Mouse (Mus musculus) CH12.LX (cell line): ENCODE measurements at regions not wholly inside any gene's neighbourhood (a gene's known extent, or its start where the extent isn't known, plus 50 kb on each side); places are given as distances from the start of the nearest gene placed in this dataset.

Experiments used
- CTCF ChIP-seq, 2 experiments: IDR thresholded peaks in 1 of 2; conservative IDR thresholded peaks in 1 of 2; 2 replicates each; pipeline ENCODE4 v1.5.1; 2011 to 2012; ENCODE audit warnings: low read depth in 2 of 2, low read length in 2 of 2, improper control_type of control experiment in 1 of 2, inconsistent platforms in 1 of 2, mild to moderate bottlenecking in 1 of 2, moderate library complexity in 1 of 2
- E2F4 ChIP-seq: IDR thresholded peaks from 2 replicates; pipeline ENCODE4 v1.6.1; 2011; ENCODE audit warnings: low read depth, low read length, improper control_type of control experiment; ENCODE audit not compliant: insufficient replicate concordance
- EP300 ChIP-seq: IDR thresholded peaks from 2 replicates; pipeline ENCODE4 v1.6.1; 2011; ENCODE audit warnings: low read length, improper control_type of control experiment
- GABPA ChIP-seq: IDR thresholded peaks from 2 replicates; pipeline ENCODE4 v1.6.1; 2012; ENCODE audit warnings: low read depth, low read length, improper control_type of control experiment, inconsistent platforms; ENCODE audit not compliant: insufficient replicate concordance
- JUND ChIP-seq: conservative IDR thresholded peaks from 2 replicates; pipeline ENCODE4 v1.6.1; 2011; ENCODE audit warnings: low read depth, low read length, improper control_type of control experiment
- KAT2A ChIP-seq: IDR thresholded peaks from 2 replicates; pipeline ENCODE4 v1.6.1; 2012; ENCODE audit warnings: low read length, improper control_type of control experiment, inconsistent platforms; ENCODE audit not compliant: insufficient replicate concordance
- MAFK ChIP-seq: IDR thresholded peaks from 2 replicates; pipeline ENCODE4 v1.6.1; 2011; ENCODE audit warnings: low read length, improper control_type of control experiment; ENCODE audit not compliant: insufficient replicate concordance
- POLR2A ChIP-seq: IDR thresholded peaks from 2 replicates; pipeline ENCODE4 v1.6.1; 2011; ENCODE audit warnings: low read depth, mild to moderate bottlenecking, improper control_type of control experiment, low read length
- POLR2AphosphoS2 ChIP-seq: IDR thresholded peaks from 2 replicates; pipeline ENCODE4 v1.6.1; 2011; ENCODE audit warnings: low read depth, low read length, improper control_type of control experiment
- RAD21 ChIP-seq: IDR thresholded peaks from 2 replicates; pipeline ENCODE4 v1.6.1; 2011; ENCODE audit warnings: low read depth, mild to moderate bottlenecking, low read length, improper control_type of control experiment, moderate library complexity
- UBTF ChIP-seq: IDR thresholded peaks from 2 replicates; pipeline ENCODE4 v1.6.1; 2012; ENCODE audit warnings: low read depth, mild to moderate bottlenecking, inconsistent platforms, low read length, improper control_type of control experiment, moderate library complexity
- USF1 ChIP-seq: IDR thresholded peaks from 2 replicates; pipeline ENCODE4 v1.6.1; 2014; ENCODE audit warnings: low read depth, mild to moderate bottlenecking, inconsistent platforms, low read length, improper control_type of control experiment
- USF2 ChIP-seq: conservative IDR thresholded peaks from 2 replicates; pipeline ENCODE4 v1.6.1; 2011; ENCODE audit warnings: low read depth, low read length, improper control_type of control experiment
- ZNF384 ChIP-seq: IDR thresholded peaks from 2 replicates; pipeline ENCODE4 v1.6.1; 2012; ENCODE audit warnings: low read depth, low read length, improper control_type of control experiment, inconsistent platforms

DNA sequence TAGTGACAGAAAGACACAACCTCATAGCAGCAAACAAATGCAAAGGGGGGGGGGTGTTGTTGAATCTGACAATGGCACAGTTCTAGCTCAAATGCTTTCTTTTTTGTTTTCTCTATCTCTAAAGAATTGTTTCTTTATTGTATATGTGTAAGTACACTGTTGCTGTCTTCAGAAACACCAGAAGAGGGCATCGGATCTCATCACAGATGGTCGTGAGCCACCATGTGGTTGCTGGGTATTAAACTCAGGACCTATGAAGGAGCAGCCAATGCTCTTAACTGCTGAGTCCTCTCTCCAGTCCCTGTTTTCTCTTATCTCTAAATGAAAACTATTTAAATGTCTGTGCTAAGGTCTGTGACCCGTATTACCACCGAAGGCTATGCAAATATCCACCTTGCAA lies 2207.4 kb upstream of the Gm7489 start:
- TF ChIP-seq CTCF (conservative IDR thresholded peaks at IDR 0.05 in 1 of 2, IDR thresholded peaks at IDR 0.05 in 1 of 2; ENCODE audit: low read depth in 2 of 2, low read length in 2 of 2) (peak in 1 of 2 experiments; percentile 81; a peak in 2 of 4 replicates), E2F4 (no peak), POLR2A (no peak), ZNF384 (no peak), USF1 (no peak), POLR2AphosphoS2 (no peak), MAFK (no peak), EP300 (no peak), UBTF (no peak), USF2 (no peak), KAT2A (no peak), GABPA (no peak), RAD21 (peak; percentile 33), JUND (no peak)
